Mouse (Mus musculus): ENCODE measurements at regions not wholly inside any gene's neighbourhood (a gene's known extent, or its start where the extent isn't known, plus 50 kb on each side); places are given as distances from the start of the nearest gene placed in this dataset.

DNA sequence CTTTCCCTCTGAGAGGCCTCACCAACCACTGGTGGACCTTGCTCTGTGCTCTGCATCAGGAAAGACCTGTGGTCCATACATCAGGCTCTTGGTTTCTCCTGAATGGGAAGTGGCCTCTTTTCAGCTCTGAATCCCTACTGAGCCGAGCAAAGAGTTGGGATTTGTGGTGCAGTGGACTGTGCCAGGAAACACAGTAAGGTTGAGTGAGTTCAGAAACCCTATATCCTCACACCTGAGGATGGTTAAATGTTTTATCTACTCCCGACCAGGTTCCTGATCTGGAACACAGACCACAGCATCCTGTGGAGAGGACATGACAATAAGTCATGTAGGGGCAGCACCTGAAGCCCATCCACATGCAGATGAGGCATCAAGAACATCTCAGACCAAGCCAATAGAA lies 73.4 kb upstream of the Tprg start:
- H3K4me1 ChIP-seq (ENCODE audit: control insufficient read depth, insufficient read depth, low read length), result no peaks in the 10 kb centered on the region
- WGBS, result 40% methylated on average over 2 of the region's 2 CpGs
- no peak overlapping the region for H3K27ac ChIP-seq (replicated peaks; ENCODE audit: low read depth, low read length)
- ATAC-seq (ENCODE audit: low FRiP score, low TSS enrichment) (no peak), DNase-seq (no peak)
- H3K4me3 ChIP-seq (replicated peaks; ENCODE audit: low read depth, low read length), result no peak overlapping the region
- H3K4me2 ChIP-seq (ENCODE audit: low read length), result no peak overlapping the region
- H3K27me3 ChIP-seq (ENCODE audit: control insufficient read depth, insufficient read depth, low read length), result no peaks in the 10 kb centered on the region
- H3K36me3 ChIP-seq (ENCODE audit: control insufficient read depth, insufficient read depth, low read length), result no peaks in the 10 kb centered on the region
- H3K9me3 ChIP-seq (ENCODE audit: control insufficient read depth, low read length), result no peaks in the 10 kb centered on the region
- H3K9ac ChIP-seq (replicated peaks; ENCODE audit: low read length), result no peak overlapping the region

DNA sequence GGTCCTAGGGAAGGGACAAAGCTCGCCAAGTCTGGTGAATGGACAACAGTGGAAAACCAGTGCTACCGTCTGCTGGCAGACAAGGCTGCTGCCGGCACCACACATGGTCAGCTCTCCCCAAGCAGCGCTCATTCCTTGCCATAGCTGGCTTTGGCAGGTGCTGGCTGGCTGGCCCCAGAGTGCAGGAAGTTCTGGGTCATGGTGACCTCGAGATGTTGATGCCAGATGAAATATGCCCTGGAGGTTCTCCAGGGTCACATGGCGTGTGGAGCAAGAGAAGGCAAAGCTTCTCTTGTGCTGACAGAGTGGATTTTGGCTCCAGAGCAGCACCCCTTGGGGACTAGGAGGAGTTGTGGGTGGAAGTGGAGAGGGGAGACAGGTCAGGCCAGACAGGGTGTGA lies 66.1 kb upstream of the Tprg start:
- no peak for ATAC-seq (ENCODE audit: low FRiP score, low TSS enrichment)
- Histone ChIP-seq H3K9ac (replicated peaks; ENCODE audit: low read length) (no peak overlapping the region), H3K4me2 (ENCODE audit: low read length) (no peak overlapping the region), H3K9me3 (ENCODE audit: control insufficient read depth, low read length) (no peaks in the 10 kb centered on the region), H3K4me3 (replicated peaks; ENCODE audit: low read depth, low read length) (no peak overlapping the region), H3K27me3 (ENCODE audit: control insufficient read depth, insufficient read depth, low read length) (no peaks in the 10 kb centered on the region), H3K36me3 (ENCODE audit: control insufficient read depth, insufficient read depth, low read length) (no peaks in the 10 kb centered on the region), H3K4me1 (ENCODE audit: control insufficient read depth, insufficient read depth, low read length) (no peaks in the 10 kb centered on the region), H3K27ac (replicated peaks; ENCODE audit: low read depth, low read length) (no peak overlapping the region)
- WGBS, result 87% methylated on average over 6 of the region's 6 CpGs
- no peak for DNase-seq

DNA sequence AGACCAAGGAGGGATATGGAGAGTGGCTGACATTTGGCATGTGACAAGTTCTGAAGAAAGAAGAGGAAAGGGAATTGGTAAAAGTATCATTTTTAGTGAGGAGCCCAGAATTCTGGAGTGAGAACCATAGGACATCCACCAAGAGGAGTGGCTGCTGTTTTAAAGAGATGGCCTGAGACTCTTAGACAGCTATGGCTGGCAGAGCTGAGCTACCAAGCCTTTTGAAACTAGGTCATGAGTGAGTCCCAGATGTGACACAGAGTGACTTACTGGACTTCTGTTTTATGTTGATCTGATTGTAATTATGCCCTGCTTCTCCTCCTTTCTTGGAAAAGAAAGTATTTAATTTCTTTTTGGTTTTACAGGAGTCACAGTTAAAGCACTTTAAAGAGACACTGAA lies 61.8 kb upstream of the Tprg start:
- no peak overlapping the region for H3K9ac ChIP-seq (replicated peaks; ENCODE audit: low read length)
- no peak for DNase-seq

More for the DNA sequence above, 61.8 kb upstream of the Tprg start:
- no peaks in the 10 kb centered on the region for H3K4me1 ChIP-seq (ENCODE audit: control insufficient read depth, insufficient read depth, low read length)
- H3K27ac ChIP-seq (replicated peaks; ENCODE audit: low read depth, low read length), result no peak overlapping the region
- no peak overlapping the region for H3K4me2 ChIP-seq (ENCODE audit: low read length)
- H3K27me3 ChIP-seq (ENCODE audit: control insufficient read depth, insufficient read depth, low read length), result no peaks in the 10 kb centered on the region
- H3K9me3 ChIP-seq (ENCODE audit: control insufficient read depth, low read length), result no peaks in the 10 kb centered on the region
- no peak overlapping the region for H3K4me3 ChIP-seq (replicated peaks; ENCODE audit: low read depth, low read length)
- no peak for ATAC-seq (ENCODE audit: low FRiP score, low TSS enrichment)
- no peaks in the 10 kb centered on the region for H3K36me3 ChIP-seq (ENCODE audit: control insufficient read depth, insufficient read depth, low read length)

Data from midbrain, embryonic 14.5 days (tissue).